Mouse (Mus musculus) layer of hippocampus, postnatal 14 days (tissue): ENCODE results near the gene Abcb9. TPM values are rescaled to one million over a fixed set of nuclear protein-coding genes. Genes with fewer than 3 reads are reported as not detected.

Experiments used
- DNase-seq, 2 experiments: peaks; one replicate each; pipeline ENCODE4 v3.0.0; 2021 to 2022; ENCODE audit warnings: low spot score in 2 of 2, mixed read lengths in 1 of 2
- total RNA-seq, 2 experiments: library from RNA; stranded (reverse); gene quantifications; 2 replicates each; pipeline ENCODE4 v1.2.3; 2021

Abcb9 gene
- total RNA-seq, 2 experiments from 2014 or later = 29.3 to 33.3 TPM

- DNase-seq = no peak
These were observed 1.6 kb downstream of the Abcb9 start for GRCm38 (mm10) chr5:124093852-124094604.

GRCm38 (mm10) chr5:124093120-124093794 is 2.3 kb downstream of the Abcb9 start:
- DNase-seq = peak; percentile 68 to 70

- no peak for DNase-seq
These were observed 3.6 kb downstream of the Abcb9 start for GRCm38 (mm10) chr5:124091951-124092406.

DNA sequence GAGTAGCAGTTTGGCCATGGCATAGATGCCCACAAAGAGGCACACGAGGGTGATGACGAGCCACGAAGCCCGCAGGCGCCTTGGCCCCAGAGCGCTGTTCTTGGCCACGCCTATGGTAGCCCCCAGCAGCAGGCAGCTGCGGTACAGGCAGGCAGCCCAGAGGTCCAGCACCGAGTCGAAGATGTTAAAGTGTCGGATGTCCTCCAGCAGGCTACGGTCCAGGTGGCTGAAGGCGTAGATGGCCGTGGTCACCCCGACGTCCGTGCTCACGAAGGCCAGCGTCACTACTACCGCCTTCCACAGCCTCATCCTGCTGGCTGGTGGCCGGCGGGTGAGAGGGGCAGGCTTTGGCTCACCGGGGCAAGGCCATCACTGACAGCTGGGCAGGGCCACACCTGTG is 5.7 kb downstream of the Abcb9 start:
- DNase-seq = no peak

- DNase-seq = no peak
These were observed 8.7 kb downstream of the Abcb9 start for GRCm38 (mm10) chr5:124086876-124087275.

GRCm38 (mm10) chr5:124085513-124085912 is 10.1 kb downstream of the Abcb9 start:
- no peak for DNase-seq

GRCm38 (mm10) chr5:124084588-124085173 is 10.9 kb downstream of the Abcb9 start:
- peak; percentile 79 to 81 for DNase-seq

- no peak for DNase-seq
These were observed 11.6 kb downstream of the Abcb9 start for GRCm38 (mm10) chr5:124083850-124084587.

GRCm38 (mm10) chr5:124082941-124083688 is 12.5 kb downstream of the Abcb9 start:
- DNase-seq = no peak

DNA sequence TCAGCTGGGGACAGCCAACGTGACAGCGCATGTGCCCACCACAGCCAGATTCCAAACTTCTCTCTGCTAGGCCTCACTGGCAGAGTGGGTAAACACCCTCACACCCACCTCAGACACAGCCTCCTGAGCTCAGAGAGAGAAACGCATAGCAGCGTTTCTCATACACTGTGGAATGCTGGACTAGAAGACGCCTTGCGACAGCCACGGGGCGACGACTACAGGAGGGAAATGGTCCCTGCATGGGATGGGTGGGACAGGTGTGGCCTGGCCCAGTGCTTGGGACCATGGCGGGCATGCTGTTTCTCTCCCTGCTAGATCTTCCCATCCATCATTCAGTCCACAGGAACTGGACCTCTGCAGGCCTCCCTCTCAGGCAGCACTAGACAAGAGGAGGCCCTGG is 13.2 kb downstream of the Abcb9 start:
- DNase-seq = no peak

- no peak for DNase-seq
These were observed 15.7 kb downstream of the Abcb9 start for GRCm38 (mm10) chr5:124079880-124080279.

- DNase-seq = peak; percentile 77 to 90
These were observed 16.7 kb downstream of the Abcb9 start for GRCm38 (mm10) chr5:124078794-124079416.

DNA sequence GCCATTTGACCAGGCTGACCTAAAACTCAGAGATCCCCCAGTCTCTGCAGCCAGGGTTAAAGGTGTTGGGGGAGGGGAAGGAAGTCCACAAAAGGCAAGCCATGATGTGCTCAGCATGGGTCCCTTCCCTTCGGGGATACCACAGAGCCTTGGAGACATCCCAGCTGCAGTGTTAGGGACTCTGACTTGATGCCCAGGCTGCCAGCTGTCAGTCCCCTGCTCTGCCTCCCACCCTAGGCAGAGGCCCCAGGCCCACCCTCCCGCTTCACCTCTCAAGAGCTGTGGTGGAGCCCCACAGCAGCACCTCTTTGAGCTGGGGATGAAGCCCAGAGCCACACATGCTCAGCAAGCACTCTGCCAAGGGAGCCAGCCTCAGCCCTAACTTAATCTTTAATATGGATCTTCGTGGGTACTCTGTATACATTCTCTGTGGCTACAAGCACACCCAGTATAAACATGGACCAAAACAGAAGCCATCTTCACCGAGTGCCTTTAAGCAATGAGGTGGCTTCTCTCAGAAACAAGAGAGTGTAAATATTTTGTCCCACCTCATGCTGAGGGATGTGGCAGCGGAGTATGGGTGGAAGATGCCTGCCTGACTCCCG is 17.6 kb downstream of the Abcb9 start:
- no peak for DNase-seq

GRCm38 (mm10) chr5:124077241-124077640 is 18.4 kb downstream of the Abcb9 start:
- no peak for DNase-seq

DNA sequence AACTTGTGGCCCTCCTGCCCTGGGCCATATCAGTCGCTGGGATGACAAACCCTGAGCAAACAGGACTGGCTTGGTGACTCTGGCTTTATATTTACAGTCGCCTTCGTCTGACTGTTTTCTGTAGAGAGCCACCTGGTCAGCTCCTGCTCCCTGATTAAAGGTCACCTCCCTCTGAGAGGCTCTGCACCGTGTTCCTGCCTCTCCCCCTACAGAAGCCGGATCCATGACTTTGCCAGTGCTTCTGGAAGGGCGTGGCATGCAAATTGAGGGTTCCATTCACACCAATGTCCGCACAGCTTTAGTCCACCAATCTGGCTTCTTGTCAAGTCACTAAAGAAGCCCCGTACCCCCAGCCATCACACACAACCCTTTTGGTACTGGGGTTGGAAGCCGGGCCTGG is 19.0 kb downstream of the Abcb9 start:
- no peak for DNase-seq

DNA sequence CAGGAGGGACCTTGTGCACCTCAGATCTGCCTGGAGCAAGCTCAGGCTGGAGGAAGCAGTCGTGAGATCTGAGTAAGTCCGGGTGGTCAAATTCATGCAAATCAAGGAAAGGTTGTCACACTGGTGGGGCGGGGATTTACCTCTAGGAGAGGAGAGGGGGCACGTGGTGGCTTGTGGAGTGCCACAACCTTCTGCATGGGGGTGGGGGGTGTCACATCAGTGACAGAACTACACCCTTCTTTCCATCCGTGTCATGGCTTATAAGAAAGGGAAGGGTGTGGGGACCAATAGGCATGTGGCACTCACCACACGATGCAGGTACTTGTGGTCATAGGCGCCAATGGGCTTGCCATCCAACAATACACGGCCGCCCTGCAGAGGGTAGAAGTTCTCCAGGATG is 19.9 kb downstream of the Abcb9 start:
- DNase-seq = no peak

- no peak for DNase-seq
These were observed 20.7 kb downstream of the Abcb9 start for GRCm38 (mm10) chr5:124074845-124075307.

DNA sequence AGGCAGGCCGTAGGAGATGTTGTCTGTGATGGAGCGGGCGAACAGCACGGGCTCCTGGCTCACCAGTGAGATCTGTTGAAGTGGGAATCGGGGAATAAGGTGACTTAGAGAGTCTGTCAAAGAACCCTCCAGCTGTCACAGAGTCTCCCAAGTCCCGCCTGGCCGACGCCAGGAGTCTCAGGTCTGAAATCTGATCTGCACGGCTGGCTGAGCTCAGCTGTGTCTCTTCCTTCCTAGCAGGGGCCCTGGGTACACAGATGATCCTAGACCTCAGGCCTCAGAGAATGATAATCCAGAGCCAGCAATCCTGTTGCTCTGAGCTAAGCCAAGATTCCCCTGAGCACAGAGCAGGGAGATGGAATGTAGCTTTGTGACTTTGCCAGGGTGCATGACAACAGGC is 21.9 kb downstream of the Abcb9 start:
- DNase-seq = no peak

DNA sequence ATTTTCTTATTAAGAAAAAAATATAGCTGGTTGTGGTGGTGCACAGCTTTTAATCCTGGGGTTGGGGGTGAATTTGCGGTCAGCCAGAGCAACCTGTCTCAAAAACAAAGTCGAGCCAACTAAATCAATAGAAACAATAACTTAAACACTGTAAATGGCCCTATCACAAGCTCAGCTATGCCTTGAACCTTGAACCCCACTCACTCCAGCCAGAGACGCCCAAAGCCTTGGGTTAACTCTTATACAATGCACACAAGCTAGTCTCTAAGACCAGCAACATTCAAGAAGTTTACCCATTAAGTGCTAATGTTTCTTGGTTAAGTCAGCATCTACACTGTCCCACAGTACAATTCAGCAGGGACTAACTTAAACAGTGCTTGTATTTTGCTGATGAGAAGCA is 25.9 kb downstream of the Abcb9 start:
- no peak for DNase-seq
